Mouse (Mus musculus) right cerebral cortex, postnatal 14 days (tissue): ENCODE results near the gene Apol11b.
"Not testable (repeated sequence)": the region's sequence is repeated elsewhere in the genome, so short reads cannot be mapped to it uniquely, and the experiment has no call there.

Source experiments
- DNase-seq: peaks from one replicate; pipeline ENCODE4 v3.0.0; 2022

Gene Apol11b

DNA sequence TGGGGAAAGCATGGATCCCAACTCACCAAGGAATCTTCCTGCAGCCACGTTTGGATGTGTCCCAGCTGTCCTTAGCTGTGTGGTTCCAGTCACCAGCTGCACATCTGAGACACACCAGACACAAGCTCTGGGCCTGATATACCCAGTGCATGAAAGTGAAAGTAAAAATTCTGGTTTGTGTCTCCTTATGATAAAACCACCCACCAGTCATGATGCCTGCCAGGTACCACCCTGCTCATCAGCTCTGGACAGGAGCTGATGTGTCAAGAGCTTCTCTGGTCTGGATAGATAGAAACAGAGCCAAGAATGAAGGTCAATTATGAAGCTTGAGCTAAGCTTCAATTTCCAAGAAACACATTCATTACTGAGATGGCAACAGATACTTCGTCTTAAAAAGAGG is at the start of gene Apol11b:
TSS of gene Apol11b (minus strand) at position 111 of the 400 bp plus-strand sequence.
- not testable (repeated sequence) for DNase-seq

- DNase-seq, result not testable (repeated sequence)
These were observed 48.6 kb upstream of the Apol11b start for GRCm38 (mm10) chr15:77691532-77692311.

DNA sequence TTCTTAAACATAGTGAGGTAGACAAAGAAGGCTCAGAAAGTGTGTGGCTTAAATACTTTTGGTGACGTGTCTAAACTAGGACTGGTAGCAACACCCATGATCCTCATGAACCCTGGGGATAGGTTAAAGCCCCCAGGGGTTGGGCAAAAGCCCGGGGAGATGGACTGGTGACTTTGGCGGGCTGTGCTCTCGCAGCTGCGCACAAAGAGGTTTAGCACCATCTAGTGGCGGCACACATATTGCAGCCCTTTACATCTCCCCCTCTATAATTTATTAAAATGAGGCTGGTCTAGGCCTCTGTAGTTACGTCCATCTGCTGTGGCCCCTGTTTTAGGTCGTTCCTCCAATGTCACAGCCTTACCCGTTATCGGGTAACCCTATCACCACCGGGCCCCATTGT is 40.9 kb upstream of the Apol11b start:
- peak; percentile 56 for DNase-seq

GRCm38 (mm10) chr15:77674081-77674480 is 31.0 kb upstream of the Apol11b start:
- DNase-seq, result not testable (repeated sequence)

DNA sequence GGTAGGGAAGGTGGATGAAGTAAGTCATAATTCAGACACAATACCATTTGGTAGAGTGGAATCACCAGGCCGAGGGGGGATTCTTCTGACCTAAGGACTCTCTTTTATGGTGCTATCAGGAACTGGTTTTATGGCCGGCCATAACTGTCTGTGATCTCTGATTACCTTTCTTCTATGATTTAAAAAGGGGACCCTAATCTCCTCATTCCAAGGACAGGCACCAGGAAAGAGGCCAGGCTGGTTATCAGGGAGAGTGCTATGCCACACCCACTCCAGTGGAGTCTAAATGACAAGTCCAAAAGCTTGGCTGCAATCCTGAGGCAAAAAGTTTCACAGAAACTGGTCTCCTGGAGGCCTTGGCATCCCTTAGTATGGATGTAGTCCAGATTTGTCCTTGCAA is 18.8 kb upstream of the Apol11b start:
- DNase-seq, result not testable (repeated sequence)

DNA sequence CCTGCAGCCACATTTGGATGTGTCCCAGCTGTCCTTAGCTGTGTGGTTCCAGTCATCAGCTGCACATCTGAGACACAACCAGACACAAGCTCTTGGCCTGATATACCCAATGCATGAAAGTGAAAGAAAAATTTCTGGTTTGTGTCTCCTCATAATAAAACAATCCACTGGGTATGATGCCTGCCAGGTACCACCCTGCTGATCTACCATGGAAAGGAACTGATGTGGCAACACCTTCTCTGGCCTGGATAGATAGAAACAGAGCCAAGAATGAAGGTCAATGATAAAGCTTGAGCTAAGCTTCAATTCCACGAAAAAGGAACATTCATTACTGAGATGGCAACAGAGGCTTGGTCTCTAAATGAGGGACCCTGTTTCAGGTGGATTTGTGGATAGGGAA is 16.7 kb upstream of the Apol11b start:
- not testable (repeated sequence) for DNase-seq

DNA sequence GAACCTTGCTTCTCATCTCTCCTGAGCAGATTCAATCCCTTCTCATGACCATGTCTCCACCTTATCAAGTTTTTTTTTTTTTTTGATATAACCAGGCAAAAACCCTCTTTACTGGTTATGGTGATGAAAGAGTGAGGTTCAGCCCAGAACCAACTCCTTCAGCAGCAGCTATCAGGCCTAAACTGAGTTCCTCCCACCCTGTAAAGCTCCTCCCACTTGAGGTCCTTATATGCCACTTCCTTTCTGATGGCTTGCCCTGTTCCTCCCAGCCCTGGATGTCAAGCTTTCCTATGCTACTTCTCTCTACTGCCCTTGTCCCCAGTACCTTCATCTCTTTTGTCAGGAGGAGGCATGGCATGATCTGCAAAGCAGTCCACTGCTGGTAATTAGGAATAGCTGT is 8.1 kb upstream of the Apol11b start:
- not testable (repeated sequence) for DNase-seq

DNA sequence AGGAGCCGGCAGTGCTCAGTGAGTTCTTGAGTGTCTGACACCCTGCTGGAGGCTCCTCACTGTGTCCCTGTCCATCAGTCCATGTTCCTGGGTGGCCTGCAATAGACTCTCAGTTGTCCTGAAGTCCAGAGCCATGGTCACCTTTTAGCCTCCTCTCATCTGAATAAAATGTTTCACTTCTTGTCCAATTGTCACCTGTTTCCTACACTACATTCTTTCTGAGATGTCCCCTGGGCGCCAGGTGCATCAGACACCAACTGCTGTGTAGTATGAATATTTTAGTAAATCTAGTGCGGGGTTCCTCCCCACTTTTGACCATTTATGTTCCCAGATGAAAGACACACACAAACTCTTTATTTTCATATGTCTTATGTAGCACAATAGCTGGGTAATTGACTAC is 13.3 kb downstream of the Apol11b start:
- not testable (repeated sequence) for DNase-seq

DNA sequence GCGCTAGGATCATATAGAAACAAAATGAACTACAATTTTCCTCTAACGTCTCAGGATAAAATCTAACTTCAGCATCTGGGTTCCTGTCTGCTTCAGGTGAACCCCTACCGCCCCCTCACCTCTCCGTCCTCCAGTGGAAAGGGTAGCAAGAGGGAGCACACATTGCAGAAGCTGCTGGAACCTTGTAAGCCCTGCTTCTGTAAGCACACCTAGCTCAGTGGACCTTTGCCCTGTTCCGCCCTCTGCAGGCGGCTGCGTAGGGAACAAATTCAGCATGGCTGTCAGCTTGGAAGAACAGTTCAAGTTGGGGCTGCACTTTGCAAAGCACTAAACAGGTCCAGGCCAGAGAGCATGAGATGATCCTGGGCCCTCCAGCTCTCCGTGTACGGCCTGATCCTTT is 14.4 kb downstream of the Apol11b start:
- not testable (repeated sequence) for DNase-seq

- DNase-seq, result not testable (repeated sequence)
These were observed 16.6 kb downstream of the Apol11b start for GRCm38 (mm10) chr15:77626471-77626870.

- no peak for DNase-seq
These were observed 18.4 kb downstream of the Apol11b start for GRCm38 (mm10) chr15:77624710-77625109.

DNA sequence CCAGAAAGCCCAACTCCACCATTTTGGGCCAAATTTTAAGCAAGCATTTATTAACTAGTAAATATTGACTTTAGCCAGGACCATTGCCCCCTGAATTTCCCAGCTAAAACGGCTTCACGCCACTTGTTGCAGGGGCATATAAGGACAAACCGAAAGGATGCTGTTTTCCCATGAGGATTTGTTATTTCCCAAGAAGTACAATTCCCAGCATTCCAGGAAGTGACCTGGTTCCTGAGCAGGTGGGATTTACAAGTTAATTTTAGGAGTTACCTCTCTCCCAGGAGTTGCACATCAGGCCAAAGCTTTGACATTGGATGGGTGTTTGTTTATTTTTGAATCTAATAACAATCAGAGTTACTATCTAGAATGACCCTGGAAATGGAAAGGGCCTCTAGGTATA is 37.0 kb downstream of the Apol11b start:
- no peak for DNase-seq

- no peak for DNase-seq
These were observed 44.1 kb downstream of the Apol11b start, which contains the start of gene Gm36245 for GRCm38 (mm10) chr15:77598958-77599357. Gene Gm36245 (plus strand): TSS chr15:77599258.

DNA sequence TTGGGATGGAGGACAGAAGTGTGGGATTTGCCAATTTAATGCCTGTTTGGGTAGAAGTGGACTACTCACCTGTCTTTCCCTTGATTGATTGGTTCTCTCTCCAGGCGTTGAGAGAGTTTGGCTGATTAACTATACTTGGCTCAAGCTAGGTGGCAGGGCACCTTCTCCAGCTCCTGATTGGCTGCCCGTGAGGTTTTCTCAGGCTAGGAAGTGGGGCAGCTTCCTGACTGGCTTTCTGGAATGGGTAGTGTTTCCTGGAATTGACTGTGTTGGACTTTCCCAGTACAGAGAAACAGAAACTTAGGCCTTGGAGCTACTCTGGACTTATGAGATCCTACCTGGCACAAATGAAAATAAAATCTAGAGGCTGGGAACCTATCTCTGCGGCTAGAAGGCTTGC is 44.7 kb downstream of the Apol11b start:
- DNase-seq, result no peak

- DNase-seq, result no peak
These were observed 47.1 kb downstream of the Apol11b start, which contains the start of gene Apol10b for GRCm38 (mm10) chr15:77595961-77596360. Gene Apol10b (minus strand): TSS chr15:77596125.

DNA sequence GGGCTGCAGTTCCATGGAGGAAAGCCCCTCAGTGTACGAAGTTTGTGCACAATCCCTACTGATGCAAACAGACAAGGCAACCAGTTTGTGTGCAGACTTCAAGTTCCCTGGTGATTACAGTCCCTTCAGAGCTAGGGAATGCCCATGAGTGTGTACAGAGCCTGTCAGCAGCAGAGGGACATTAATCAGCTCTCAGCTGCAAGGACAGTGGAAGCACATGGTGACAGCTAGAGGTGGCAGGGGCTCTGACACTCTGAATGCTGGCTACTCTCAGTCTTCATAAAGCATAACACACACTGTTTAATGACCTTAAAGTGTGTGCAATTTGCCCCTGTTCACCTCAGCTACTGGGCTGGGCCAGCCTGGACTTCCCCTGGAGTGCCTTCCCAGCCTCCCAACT is 49.5 kb downstream of the Apol11b start:
- DNase-seq, result no peak

GRCm38 (mm10) chr15:77590881-77591280 is 52.2 kb downstream of the Apol11b start:
- no peak for DNase-seq

GRCm38 (mm10) chr15:77588981-77589380 is 54.1 kb downstream of the Apol11b start:
- DNase-seq, result no peak

GRCm38 (mm10) chr15:77587026-77587425 is 56.1 kb downstream of the Apol11b start:
- no peak for DNase-seq
